Mouse (Mus musculus): Measurements from ENCODE around the gene Gm21972.

- no peak for TF ChIP-seq EP300 (IDR thresholded peaks at IDR 0.05; ENCODE audit: low read depth)
- no peak for TF ChIP-seq CTCF (IDR thresholded peaks at IDR 0.05; ENCODE audit: low read depth)
Measured at GRCm38 (mm10) chr1:86147557-86147956, 14.1 kb downstream of the Gm21972 start.
